Mouse (Mus musculus) left cerebral cortex, adult 8-10 months (tissue): Measurements from ENCODE around the gene Cdca4. TPM values are rescaled to one million over a fixed set of nuclear protein-coding genes. Genes with fewer than 3 reads are reported as not detected.
A peak's percentile ranks its signal among the peaks of the same experiment; 100 is the strongest.
"Not testable (repeated sequence)": the region's sequence is repeated elsewhere in the genome, so short reads cannot be mapped to it uniquely, and the experiment has no call there.

ENCODE experiments used
- DNase-seq, 2 experiments: peaks; one replicate each; pipeline ENCODE4 v3.0.0; 2022; ENCODE audit warnings: low spot score in 2 of 2
- total RNA-seq, 4 experiments: library from RNA; stranded (reverse); gene quantifications; 2 replicates each; pipeline ENCODE4 v1.2.4; 2022

Cdca4 gene
- total RNA-seq, 4 experiments from 2014 or later = 9.5 to 12.3 (median 10.2) TPM

GRCm38 (mm10) chr12:112858581-112859336, 29.5 kb upstream of the Cdca4 start:
- no peak for DNase-seq

- no peak for DNase-seq
Measured at GRCm38 (mm10) chr12:112857021-112857925, 28.1 kb upstream of the Cdca4 start.

GRCm38 (mm10) chr12:112856338-112856737, 27.1 kb upstream of the Cdca4 start:
- no peak for DNase-seq

GRCm38 (mm10) chr12:112854610-112855333, 25.5 kb upstream of the Cdca4 start:
- no peak for DNase-seq

GRCm38 (mm10) chr12:112853050-112853729, 24.0 kb upstream of the Cdca4 start:
- DNase-seq = no peak

- no peak for DNase-seq
Measured at GRCm38 (mm10) chr12:112851116-112851515, 21.9 kb upstream of the Cdca4 start.

- no peak for DNase-seq
Measured at GRCm38 (mm10) chr12:112850344-112850743, 21.1 kb upstream of the Cdca4 start.

- no peak for DNase-seq
Measured at GRCm38 (mm10) chr12:112849235-112850022, 20.2 kb upstream of the Cdca4 start.

- DNase-seq = no peak
Measured at GRCm38 (mm10) chr12:112847880-112848279, 18.7 kb upstream of the Cdca4 start.

GRCm38 (mm10) chr12:112843803-112844202, 14.6 kb upstream of the Cdca4 start:
- peak; percentile 64 to 73 for DNase-seq

- DNase-seq = not testable (repeated sequence)
Measured at GRCm38 (mm10) chr12:112842128-112842527, 12.9 kb upstream of the Cdca4 start.

- not testable (repeated sequence) for DNase-seq
Measured at GRCm38 (mm10) chr12:112841338-112841892, 12.2 kb upstream of the Cdca4 start.

- DNase-seq = no peak
Measured at GRCm38 (mm10) chr12:112840209-112841086, 11.2 kb upstream of the Cdca4 start.

- no peak for DNase-seq
Measured at GRCm38 (mm10) chr12:112835046-112835445, 5.8 kb upstream of the Cdca4 start.

GRCm38 (mm10) chr12:112833527-112833926, 4.3 kb upstream of the Cdca4 start:
- DNase-seq = no peak

GRCm38 (mm10) chr12:112832411-112832810, 3.2 kb upstream of the Cdca4 start:
- no peak for DNase-seq

- no peak for DNase-seq
Measured at GRCm38 (mm10) chr12:112830570-112830969, 1.3 kb upstream of the Cdca4 start.

GRCm38 (mm10) chr12:112830141-112830540, 918 bp upstream of the Cdca4 start:
- DNase-seq = no peak
